Mouse (Mus musculus): Measurements from ENCODE around the gene Tcp10c.
"Not testable (repeated sequence)": the region's sequence is repeated elsewhere in the genome, so short reads cannot be mapped to it uniquely, and the experiment has no call there.

- not testable (repeated sequence) for TF ChIP-seq POLR2A (IDR thresholded peaks at IDR 0.05; ENCODE audit: borderline replicate concordance, low read depth, low read length); CTCF (IDR thresholded peaks at IDR 0.05; ENCODE audit: low read depth, low read length)
Observed at GRCm38 (mm10) chr17:13406701-13407100, 52.3 kb downstream of the Tcp10c start.

All from bone marrow macrophage, adult 2 months (primary cell).